Mouse (Mus musculus): ENCODE measurements around the gene Apeh. TPM values are rescaled to one million over a fixed set of nuclear protein-coding genes. Genes with fewer than 3 reads are reported as not detected.

The Apeh gene
- polyA plus RNA-seq, 1 experiment from 2014 or later = 68.3 TPM

GRCm38 (mm10) chr9:108094998-108095411 lies 599 bp upstream of the Apeh start:
- Histone ChIP-seq H3K9me3 (no peaks in the 10 kb centered on the region), H3K27ac (replicated peaks) (peak overlapping the region; percentile 90), H3K36me3 (replicated peaks) (peaks cover 31% of the 10 kb centered on the region), H3K4me3 (peak overlapping the region; percentile 89), H3K27me3 (replicated peaks; ENCODE audit: low read depth, poor library complexity, severe bottlenecking) (no peaks in the 10 kb centered on the region), H3K4me1 (peaks cover 41% of the 10 kb centered on the region)
- under 1% methylated on average over 16 of the region's 16 CpGs for WGBS
- no peak for DNase-seq (ENCODE audit: low spot score)

GRCm38 (mm10) chr9:108093586-108093985 lies 820 bp downstream of the Apeh start:
- Histone ChIP-seq H3K27me3 (replicated peaks; ENCODE audit: low read depth, poor library complexity, severe bottlenecking) (no peaks in the 10 kb centered on the region), H3K27ac (replicated peaks) (peak overlapping the region; percentile 90), H3K9me3 (no peaks in the 10 kb centered on the region), H3K4me1 (peaks cover 39% of the 10 kb centered on the region), H3K4me3 (peak overlapping the region; percentile 89), H3K36me3 (replicated peaks) (peaks cover 45% of the 10 kb centered on the region)
- WGBS = 76% methylated on average over 10 of the region's 10 CpGs
- no peak for DNase-seq (ENCODE audit: low spot score)

- no peak overlapping the region for H3K27ac ChIP-seq (replicated peaks)
- peaks cover 74% of the 10 kb centered on the region for H3K36me3 ChIP-seq (replicated peaks)
- no peaks in the 10 kb centered on the region for H3K9me3 ChIP-seq
- 94% methylated on average over 7 of the region's 7 CpGs for WGBS
- no peak overlapping the region for H3K4me3 ChIP-seq
- peaks cover 31% of the 10 kb centered on the region for H3K4me1 ChIP-seq
- no peaks in the 10 kb centered on the region for H3K27me3 ChIP-seq (replicated peaks; ENCODE audit: low read depth, poor library complexity, severe bottlenecking)
- DNase-seq (ENCODE audit: low spot score) = no peak
Observed at GRCm38 (mm10) chr9:108090611-108091120, 3.7 kb downstream of the Apeh start.

GRCm38 (mm10) chr9:108085261-108085660 lies 9.1 kb downstream of the Apeh start:
- 91% methylated on average over 4 of the region's 4 CpGs for WGBS
- H3K27ac ChIP-seq (replicated peaks) = no peak overlapping the region
- no peaks in the 10 kb centered on the region for H3K9me3 ChIP-seq
- peaks cover 67% of the 10 kb centered on the region for H3K36me3 ChIP-seq (replicated peaks)
- no peak overlapping the region for H3K4me3 ChIP-seq
- H3K4me1 ChIP-seq = peaks cover 25% of the 10 kb centered on the region
- DNase-seq (ENCODE audit: low spot score) = no peak
- peaks cover 46% of the 10 kb centered on the region for H3K27me3 ChIP-seq (replicated peaks; ENCODE audit: low read depth, poor library complexity, severe bottlenecking)

GRCm38 (mm10) chr9:108083561-108083960 lies 10.8 kb downstream of the Apeh start:
- peaks cover 40% of the 10 kb centered on the region for H3K4me1 ChIP-seq
- H3K27ac ChIP-seq (replicated peaks) = no peak overlapping the region
- WGBS = 88% methylated on average over 6 of the region's 6 CpGs
- H3K36me3 ChIP-seq (replicated peaks) = peaks cover 50% of the 10 kb centered on the region
- no peaks in the 10 kb centered on the region for H3K9me3 ChIP-seq
- H3K27me3 ChIP-seq (replicated peaks; ENCODE audit: low read depth, poor library complexity, severe bottlenecking) = peaks cover 53% of the 10 kb centered on the region
- no peak for DNase-seq (ENCODE audit: low spot score)
- no peak overlapping the region for H3K4me3 ChIP-seq

GRCm38 (mm10) chr9:108082988-108083431 lies 11.4 kb downstream of the Apeh start, which contains the start of gene Rnf123:
Rnf123 (minus strand) TSS chr9:108083346.
- DNase-seq (ENCODE audit: low spot score) = no peak
- 33% methylated on average over 12 of the region's 12 CpGs for WGBS
- Histone ChIP-seq H3K36me3 (replicated peaks) (peaks cover 44% of the 10 kb centered on the region), H3K4me3 (peak within 1 kb of the TSS; percentile 39), H3K9me3 (no peaks in the 10 kb centered on the region), H3K4me1 (peaks cover 45% of the 10 kb centered on the region), H3K27me3 (replicated peaks; ENCODE audit: low read depth, poor library complexity, severe bottlenecking) (peaks cover 53% of the 10 kb centered on the region), H3K27ac (replicated peaks) (no peak within 1 kb of the TSS; the same call in 1 of the 2 replicates)

GRCm38 (mm10) chr9:108082549-108082948 lies 11.9 kb downstream of the Apeh start:
- WGBS = 6% methylated on average over 19 of the region's 19 CpGs
- H3K9me3 ChIP-seq = no peaks in the 10 kb centered on the region
- H3K27ac ChIP-seq (replicated peaks) = no peak overlapping the region
- H3K4me3 ChIP-seq = peak overlapping the region; percentile 39
- peaks cover 50% of the 10 kb centered on the region for H3K4me1 ChIP-seq
- H3K36me3 ChIP-seq (replicated peaks) = peaks cover 39% of the 10 kb centered on the region
- H3K27me3 ChIP-seq (replicated peaks; ENCODE audit: low read depth, poor library complexity, severe bottlenecking) = peaks cover 53% of the 10 kb centered on the region
- DNase-seq (ENCODE audit: low spot score) = peak; percentile 30

GRCm38 (mm10) chr9:108080168-108080567 lies 14.2 kb downstream of the Apeh start, which contains the start of gene Mst1:
Mst1 (plus strand) TSS chr9:108080436.
- no peak for DNase-seq (ENCODE audit: low spot score)
- Histone ChIP-seq H3K27ac (replicated peaks) (peak within 1 kb of the TSS; percentile 91), H3K9me3 (no peaks in the 10 kb centered on the region), H3K4me3 (peak within 1 kb of the TSS; percentile 90), H3K27me3 (replicated peaks; ENCODE audit: low read depth, poor library complexity, severe bottlenecking) (peaks cover 53% of the 10 kb centered on the region), H3K4me1 (peaks cover 51% of the 10 kb centered on the region), H3K36me3 (replicated peaks) (peaks cover 18% of the 10 kb centered on the region)
- 79% methylated on average over 5 of the region's 5 CpGs for WGBS

- H3K9me3 ChIP-seq = no peaks in the 10 kb centered on the region
- H3K36me3 ChIP-seq (replicated peaks) = peaks cover 48% of the 10 kb centered on the region
- H3K27me3 ChIP-seq (replicated peaks; ENCODE audit: low read depth, poor library complexity, severe bottlenecking) = no peaks in the 10 kb centered on the region
- no peak for DNase-seq (ENCODE audit: low spot score)
- WGBS = 61% methylated on average over 7 of the region's 7 CpGs
- H3K4me3 ChIP-seq = no peak overlapping the region
- peaks cover 19% of the 10 kb centered on the region for H3K4me1 ChIP-seq
- no peak overlapping the region for H3K27ac ChIP-seq (replicated peaks)
Observed at GRCm38 (mm10) chr9:108073141-108073930, 21.1 kb downstream of the Apeh start.

- Histone ChIP-seq H3K4me3 (no peak overlapping the region), H3K27me3 (replicated peaks; ENCODE audit: low read depth, poor library complexity, severe bottlenecking) (no peaks in the 10 kb centered on the region), H3K4me1 (peaks cover 11% of the 10 kb centered on the region), H3K9me3 (no peaks in the 10 kb centered on the region), H3K36me3 (replicated peaks) (peaks cover 52% of the 10 kb centered on the region), H3K27ac (replicated peaks) (no peak overlapping the region)
- no peak for DNase-seq (ENCODE audit: low spot score)
- 69% methylated on average over 9 of the region's 9 CpGs for WGBS
Observed at GRCm38 (mm10) chr9:108072481-108072924, 21.9 kb downstream of the Apeh start.

GRCm38 (mm10) chr9:108071801-108072200 lies 22.6 kb downstream of the Apeh start:
- Histone ChIP-seq H3K9me3 (no peaks in the 10 kb centered on the region), H3K27ac (replicated peaks) (no peak overlapping the region), H3K4me1 (peaks cover 10% of the 10 kb centered on the region), H3K4me3 (no peak overlapping the region), H3K36me3 (replicated peaks) (peaks cover 52% of the 10 kb centered on the region), H3K27me3 (replicated peaks; ENCODE audit: low read depth, poor library complexity, severe bottlenecking) (no peaks in the 10 kb centered on the region)
- WGBS = 89% methylated on average over 4 of the region's 4 CpGs
- no peak for DNase-seq (ENCODE audit: low spot score)

GRCm38 (mm10) chr9:108069529-108069928 lies 24.9 kb downstream of the Apeh start:
- Histone ChIP-seq H3K36me3 (replicated peaks) (peaks cover 70% of the 10 kb centered on the region), H3K4me1 (peaks cover 10% of the 10 kb centered on the region), H3K9me3 (no peaks in the 10 kb centered on the region), H3K27me3 (replicated peaks; ENCODE audit: low read depth, poor library complexity, severe bottlenecking) (no peaks in the 10 kb centered on the region), H3K4me3 (no peak overlapping the region), H3K27ac (replicated peaks) (no peak overlapping the region)
- no peak for DNase-seq (ENCODE audit: low spot score)
- 91% methylated on average over 7 of the region's 7 CpGs for WGBS

- WGBS = 93% methylated on average over 9 of the region's 9 CpGs
- peaks cover 75% of the 10 kb centered on the region for H3K36me3 ChIP-seq (replicated peaks)
Observed at GRCm38 (mm10) chr9:108069007-108069406, 25.4 kb downstream of the Apeh start.

More at GRCm38 (mm10) chr9:108069007-108069406, 25.4 kb downstream of the Apeh start:
- Histone ChIP-seq H3K27ac (replicated peaks) (no peak overlapping the region), H3K4me1 (peaks cover 10% of the 10 kb centered on the region), H3K9me3 (no peaks in the 10 kb centered on the region), H3K27me3 (replicated peaks; ENCODE audit: low read depth, poor library complexity, severe bottlenecking) (no peaks in the 10 kb centered on the region), H3K4me3 (no peak overlapping the region)
- DNase-seq (ENCODE audit: low spot score) = no peak

Data from embryonic facial prominence, embryonic 10.5 days (tissue).